Mouse (Mus musculus) T-helper 2 cell (primary cell): Measurements from ENCODE around the gene Grin2b.

Experiments
- in situ Hi-C: fragments of 300-600 bp; cut with MboI, MseI; formaldehyde crosslinking; loops from one replicate; pipeline ENCODE4 v1.15.1; 2025; ENCODE audit warnings: high pct_unique_total_duplicates

Grin2b gene

GRCm38 (mm10) chr6:136100241-136100640 lies 73.1 kb downstream of the Grin2b start:
- in situ Hi-C loops, result no loop called here

GRCm38 (mm10) chr6:136096269-136096668 lies 77.0 kb downstream of the Grin2b start:
- in situ Hi-C loops, result no loop called here

- in situ Hi-C loops, result no loop called here
Observed at GRCm38 (mm10) chr6:136079991-136080734, 93.1 kb downstream of the Grin2b start.

GRCm38 (mm10) chr6:136072326-136073054 lies 100.8 kb downstream of the Grin2b start:
- in situ Hi-C loops, result no loop called here

- in situ Hi-C loops, result no loop called here
Observed at GRCm38 (mm10) chr6:136070101-136070500, 103.2 kb downstream of the Grin2b start.

GRCm38 (mm10) chr6:136053346-136053745 lies 120.0 kb downstream of the Grin2b start:
- in situ Hi-C loops, result no loop called here

- in situ Hi-C loops, result no loop called here
Observed at GRCm38 (mm10) chr6:136050346-136050745, 123.0 kb downstream of the Grin2b start.

GRCm38 (mm10) chr6:136048084-136048483 lies 125.2 kb downstream of the Grin2b start:
- in situ Hi-C loops, result no loop called here

GRCm38 (mm10) chr6:136046091-136046490 lies 127.2 kb downstream of the Grin2b start:
- in situ Hi-C loops, result no loop called here

- in situ Hi-C loops, result no loop called here
Observed at GRCm38 (mm10) chr6:136044461-136044860, 128.8 kb downstream of the Grin2b start.

- in situ Hi-C loops, result no loop called here
Observed at GRCm38 (mm10) chr6:136042375-136042774, 130.9 kb downstream of the Grin2b start.

GRCm38 (mm10) chr6:136041821-136042220 lies 131.5 kb downstream of the Grin2b start:
- in situ Hi-C loops, result no loop called here

GRCm38 (mm10) chr6:136040931-136041330 lies 132.4 kb downstream of the Grin2b start:
- in situ Hi-C loops, result no loop called here

- in situ Hi-C loops, result no loop called here
Observed at GRCm38 (mm10) chr6:136029235-136029939, 143.9 kb downstream of the Grin2b start.

GRCm38 (mm10) chr6:136026936-136027335 lies 146.4 kb downstream of the Grin2b start:
- in situ Hi-C loops, result no loop called here

GRCm38 (mm10) chr6:136025801-136026200 lies 147.5 kb downstream of the Grin2b start:
- in situ Hi-C loops, result no loop called here

GRCm38 (mm10) chr6:136020460-136020859 lies 152.9 kb downstream of the Grin2b start:
- in situ Hi-C loops, result loop anchor here (25.0 kb wide), 1 partner anchor 1667 kb away; no protein-coding TSS in a partner anchor

GRCm38 (mm10) chr6:136018962-136019361 lies 154.3 kb downstream of the Grin2b start:
- in situ Hi-C loops, result loop anchor here (25.0 kb wide), 1 partner anchor 1668 kb away; no protein-coding TSS in a partner anchor

GRCm38 (mm10) chr6:136013556-136014380 lies 159.5 kb downstream of the Grin2b start:
- in situ Hi-C loops, result loop anchor here (25.0 kb wide), 1 partner anchor 1674 kb away; no protein-coding TSS in a partner anchor

- in situ Hi-C loops, result loop anchor here (25.0 kb wide), 1 partner anchor 1676 kb away; no protein-coding TSS in a partner anchor
Observed at GRCm38 (mm10) chr6:136011533-136011932, 161.8 kb downstream of the Grin2b start.

GRCm38 (mm10) chr6:136011038-136011311 lies 162.3 kb downstream of the Grin2b start:
- in situ Hi-C loops, result loop anchor here (25.0 kb wide), 1 partner anchor 1676 kb away; no protein-coding TSS in a partner anchor
